Mouse (Mus musculus): ENCODE data around the gene Trpm1.

DNA sequence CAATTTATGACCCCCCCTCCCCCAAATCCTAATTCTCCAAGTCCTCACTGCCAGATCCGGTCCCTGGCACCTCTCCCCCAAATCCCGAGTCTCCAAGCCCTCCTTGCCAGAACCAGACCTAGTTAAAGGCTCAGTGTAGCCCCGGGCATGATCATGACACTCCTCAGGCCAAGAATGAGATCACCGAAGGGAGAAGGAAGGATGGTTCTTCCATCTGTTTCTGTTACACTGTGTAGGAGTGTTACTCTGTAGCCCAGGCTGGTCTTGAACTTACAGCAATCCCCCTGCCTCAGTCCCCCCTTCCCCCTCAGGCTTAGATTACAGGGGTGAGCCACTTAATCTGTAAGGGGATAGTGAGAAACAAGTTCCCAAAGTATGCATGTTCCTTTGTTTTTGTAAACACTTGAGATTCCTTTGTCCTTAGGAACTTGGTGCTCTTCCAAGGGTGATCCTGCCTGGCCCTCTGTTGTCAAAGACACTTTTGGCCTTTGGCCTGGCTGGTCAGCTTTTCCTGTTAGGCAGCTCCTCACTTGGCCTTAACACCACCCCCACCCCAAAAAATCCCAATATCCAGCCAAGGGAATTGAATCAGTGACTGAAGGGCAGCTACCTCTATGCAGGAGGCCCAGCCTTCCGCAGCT lies 2.8 kb downstream of the Trpm1 start:
- TF ChIP-seq POLR2A (IDR thresholded peaks at IDR 0.05; ENCODE audit: borderline replicate concordance, insufficient read depth, low read length) (no peak), CTCF (IDR thresholded peaks at IDR 0.05; ENCODE audit: borderline replicate concordance, insufficient read depth, low read depth, low read length) (no peak)

Measured in cerebellum, adult 2 months (tissue).